Mouse (Mus musculus) heart, embryonic 14.5 days (tissue): Measurements from ENCODE around the gene Large2. TPM values are rescaled to one million over a fixed set of nuclear protein-coding genes. Genes with fewer than 3 reads are reported as not detected.

Source experiments
- ATAC-seq: fragments of 200-750 bp; cut with Nextera tagmentation; 2 replicates; pipeline ENCODE4 v1.8.0; 2017; ENCODE audit warnings: low read depth, moderate TSS enrichment; ENCODE audit not compliant: insufficient number of reproducible peaks, insufficient read depth, low FRiP score
- H3K27ac ChIP-seq, 2 experiments: fragments of 200-500 bp in 1 of 2; fragments of 300-500 bp in 1 of 2; sonication (generic) in 1 of 2; replicated peaks in 1 of 2; 2 replicates each; pipeline ENCODE4 v1.5.1; 2012 to 2014; ENCODE audit warnings: low read depth in 2 of 2, low read length in 2 of 2, control low read depth in 1 of 2, mild to moderate bottlenecking in 1 of 2, mixed read lengths in 1 of 2; ENCODE audit not compliant: control insufficient read depth in 1 of 2, insufficient read depth in 1 of 2
- H3K27me3 ChIP-seq: fragments of 300-500 bp; sonication (generic); 2 replicates; pipeline ENCODE4 v1.6.1; 2014; ENCODE audit warnings: mild to moderate bottlenecking, low read length, control low read depth; ENCODE audit not compliant: control insufficient read depth, insufficient read depth
- H3K36me3 ChIP-seq: fragments of 300-500 bp; sonication (generic); 2 replicates; pipeline ENCODE4 v1.6.1; 2014; ENCODE audit warnings: mild to moderate bottlenecking, control low read depth, low read length, mixed read lengths; ENCODE audit not compliant: control insufficient read depth, insufficient read depth
- H3K4me1 ChIP-seq, 2 experiments: fragments of 200-500 bp in 1 of 2; fragments of 300-500 bp in 1 of 2; sonication (generic) in 1 of 2; 2 replicates each; pipeline ENCODE4 v1.6.1; 2012 to 2014; ENCODE audit warnings: low read length in 2 of 2, control low read depth in 1 of 2, mixed read lengths in 1 of 2; ENCODE audit not compliant: control insufficient read depth in 2 of 2, insufficient read depth in 2 of 2
- H3K4me2 ChIP-seq: fragments of 300-500 bp; sonication (generic); 2 replicates; pipeline ENCODE4 v1.6.1; 2014; ENCODE audit warnings: mild to moderate bottlenecking, low read length
- H3K4me3 ChIP-seq, 2 experiments: fragments of 200-500 bp in 1 of 2; fragments of 300-500 bp in 1 of 2; sonication (generic) in 1 of 2; 2 replicates each; pipeline ENCODE4 v1.5.1; 2012 to 2014; ENCODE audit warnings: low read length in 2 of 2, mild to moderate bottlenecking in 2 of 2, control low read depth in 1 of 2, low read depth in 1 of 2, moderate library complexity in 1 of 2; ENCODE audit not compliant: control insufficient read depth in 1 of 2, insufficient read depth in 1 of 2
- H3K9ac ChIP-seq: fragments of 300-500 bp; sonication (generic); 2 replicates; pipeline ENCODE4 v1.6.1; 2014; ENCODE audit warnings: mild to moderate bottlenecking, low read length
- H3K9me3 ChIP-seq: fragments of 300-500 bp; sonication (generic); 2 replicates; pipeline ENCODE4 v1.6.1; 2016; ENCODE audit warnings: low read length, control low read depth; ENCODE audit not compliant: control insufficient read depth
- WGBS: fragments of 180-500 bp; shearing (Covaris S2); extraction: QIAGEN DNeasy Blood & Tissue Kit; methylation state at CpG from one replicate; pipeline ENCODE4 v1.1.7; 2014; 5-methylcytosine and 5-hydroxymethylcytosine counted together
- polyA plus RNA-seq: library from polyadenylated mRNA; unstranded; fragments of >200 nt; fragmentation: Nextera tagmentation; extraction: Ambion mirVana; gene quantifications from 2 replicates; pipeline ENCODE4 v1.2.1, GENCODE M21; 2014

The Large2 gene
- polyA plus RNA-seq, 1 experiment from 2014 or later, result 1.2 TPM

DNA sequence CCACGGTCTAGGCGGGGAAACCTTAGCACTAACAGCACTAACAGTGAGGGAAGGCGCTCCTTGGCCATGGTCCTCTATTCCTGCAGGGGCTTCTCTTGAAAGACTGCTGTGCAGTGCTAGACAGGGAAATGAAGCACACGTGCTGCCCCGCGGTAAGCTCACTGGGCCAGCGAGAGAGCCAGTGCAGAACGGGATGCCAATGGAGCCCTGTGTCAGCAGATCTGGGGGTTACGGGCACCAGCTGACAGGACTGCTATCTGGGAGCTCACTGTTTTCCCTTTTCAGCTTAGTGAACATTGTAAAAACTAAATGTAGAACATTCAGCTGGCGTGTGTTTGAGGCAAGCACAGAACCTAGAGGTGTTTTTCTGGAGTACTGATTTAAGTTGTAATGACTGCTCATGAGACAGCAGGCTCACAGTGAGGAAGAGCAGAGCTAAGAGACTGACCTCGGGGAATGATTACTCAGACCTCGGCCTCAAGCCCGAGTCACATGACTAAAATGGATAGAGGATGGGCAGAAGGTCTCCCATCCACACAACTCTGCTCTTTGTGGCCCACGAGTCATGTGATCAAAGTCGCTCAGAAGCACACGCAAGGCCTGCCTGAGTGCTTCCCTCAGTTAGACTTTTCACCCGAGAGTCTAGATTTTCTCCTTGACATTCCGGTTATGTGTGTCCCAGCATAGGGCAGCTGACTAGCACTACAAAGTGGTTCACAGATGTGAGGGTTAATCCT lies 33.8 kb upstream of the Large2 start:
- Histone ChIP-seq H3K4me2 (no peak overlapping the region), H3K36me3 (peaks cover 89% of the 10 kb centered on the region), H3K9ac (no peak overlapping the region), H3K9me3 (no peaks in the 10 kb centered on the region), H3K4me3 (no peak overlapping the region), H3K4me1 (no peaks in the 10 kb centered on the region), H3K27ac (no peak overlapping the region), H3K27me3 (no peaks in the 10 kb centered on the region)
- no peak for ATAC-seq
- WGBS, result 87% methylated on average over 18 of the region's 18 CpGs

DNA sequence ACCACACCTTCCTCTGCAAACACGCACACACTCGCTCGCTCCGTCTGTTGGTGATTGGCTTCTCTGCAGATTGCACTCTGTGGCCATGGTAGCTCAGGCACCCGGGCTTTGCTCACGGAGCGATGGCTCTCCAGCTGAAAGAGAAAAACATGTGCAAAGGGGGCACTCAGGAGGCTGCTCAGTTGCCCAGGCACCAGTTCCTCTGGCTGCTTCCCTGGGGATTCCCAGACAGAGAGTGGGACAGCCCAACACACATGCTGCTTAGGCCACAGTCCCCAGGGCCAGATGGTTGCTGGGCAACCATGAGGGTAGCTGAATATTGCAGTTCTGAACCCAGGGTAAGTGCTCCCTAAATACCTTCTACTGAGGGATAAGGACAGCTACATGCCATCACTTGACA lies 31.0 kb upstream of the Large2 start:
- H3K4me3 ChIP-seq, result no peak overlapping the region
- no peak overlapping the region for H3K27ac ChIP-seq
- peaks cover 2% of the 10 kb centered on the region in 2 experiments; a peak in 1 of 4 replicates for H3K4me1 ChIP-seq
- H3K9ac ChIP-seq, result no peak overlapping the region
- ATAC-seq, result no peak
- WGBS, result 92% methylated on average over 7 of the region's 7 CpGs
- H3K27me3 ChIP-seq, result peaks cover 3% of the 10 kb centered on the region; the same call in 1 of the 2 replicates
- no peak overlapping the region for H3K4me2 ChIP-seq
- H3K9me3 ChIP-seq, result no peaks in the 10 kb centered on the region
- H3K36me3 ChIP-seq, result peaks cover 61% of the 10 kb centered on the region

DNA sequence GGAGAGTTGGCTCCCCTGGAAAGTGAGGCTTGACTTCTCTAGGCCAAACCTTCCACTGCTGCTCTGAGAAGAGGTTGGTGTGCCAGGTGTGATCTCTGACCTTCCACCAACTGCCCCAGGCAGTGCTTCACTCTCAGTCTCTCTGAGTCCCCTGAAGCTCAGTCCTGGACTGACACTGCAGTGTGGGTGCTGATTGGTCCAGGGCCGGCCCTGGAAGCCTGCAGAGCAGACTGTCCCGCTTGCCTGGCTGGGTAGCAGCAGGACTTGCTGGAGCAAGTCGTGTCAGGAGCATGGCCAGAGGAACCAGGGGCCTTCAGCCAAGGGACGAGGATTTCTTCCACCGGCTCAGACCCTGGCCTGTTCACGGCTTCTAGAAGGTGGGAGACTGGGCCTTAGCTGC lies 30.1 kb upstream of the Large2 start:
- Histone ChIP-seq H3K36me3 (peaks cover 52% of the 10 kb centered on the region), H3K27ac (no peak overlapping the region), H3K4me3 (no peak overlapping the region), H3K4me1 (peaks cover 3% of the 10 kb centered on the region in 2 experiments; a peak in 1 of 4 replicates), H3K27me3 (peaks cover 8% of the 10 kb centered on the region; the same call in 1 of the 2 replicates), H3K9me3 (no peaks in the 10 kb centered on the region), H3K9ac (no peak overlapping the region), H3K4me2 (no peak overlapping the region)
- no peak for ATAC-seq
- WGBS, result 80% methylated on average over 6 of the region's 6 CpGs

DNA sequence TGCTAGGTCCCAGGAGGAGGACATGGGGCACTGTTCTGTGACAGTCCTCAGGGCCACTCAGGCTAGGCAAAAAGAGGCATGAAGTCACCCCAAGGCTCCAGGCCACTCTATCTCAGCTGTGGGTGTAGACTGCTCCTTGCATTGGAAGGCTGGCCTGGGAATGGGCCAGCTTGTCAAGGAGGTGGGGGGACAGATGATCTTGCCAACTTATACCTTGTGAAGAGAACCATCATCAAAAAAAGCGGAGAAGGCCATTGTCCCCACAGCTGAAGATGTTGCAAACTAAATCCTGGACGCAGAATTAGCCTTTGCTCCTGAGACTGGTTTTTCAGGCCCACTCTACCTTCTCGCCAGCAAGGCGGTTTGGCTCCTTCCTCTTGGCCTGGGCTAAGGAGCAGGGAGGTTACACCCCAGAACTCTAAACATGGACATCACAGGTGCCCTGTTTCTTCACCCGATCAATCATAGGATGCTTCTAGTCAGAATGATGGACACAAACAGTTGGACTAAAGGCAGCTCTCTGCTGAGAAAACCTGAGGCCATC lies 29.2 kb upstream of the Large2 start:
- Histone ChIP-seq H3K4me1 (peaks cover 3% of the 10 kb centered on the region in 2 experiments; a peak in 1 of 4 replicates), H3K27ac (no peak overlapping the region), H3K4me2 (no peak overlapping the region), H3K9ac (no peak overlapping the region), H3K36me3 (peaks cover 43% of the 10 kb centered on the region), H3K4me3 (no peak overlapping the region), H3K9me3 (no peaks in the 10 kb centered on the region), H3K27me3 (peaks cover 8% of the 10 kb centered on the region; the same call in 1 of the 2 replicates)
- 89% methylated on average over 5 of the region's 5 CpGs for WGBS
- no peak for ATAC-seq

DNA sequence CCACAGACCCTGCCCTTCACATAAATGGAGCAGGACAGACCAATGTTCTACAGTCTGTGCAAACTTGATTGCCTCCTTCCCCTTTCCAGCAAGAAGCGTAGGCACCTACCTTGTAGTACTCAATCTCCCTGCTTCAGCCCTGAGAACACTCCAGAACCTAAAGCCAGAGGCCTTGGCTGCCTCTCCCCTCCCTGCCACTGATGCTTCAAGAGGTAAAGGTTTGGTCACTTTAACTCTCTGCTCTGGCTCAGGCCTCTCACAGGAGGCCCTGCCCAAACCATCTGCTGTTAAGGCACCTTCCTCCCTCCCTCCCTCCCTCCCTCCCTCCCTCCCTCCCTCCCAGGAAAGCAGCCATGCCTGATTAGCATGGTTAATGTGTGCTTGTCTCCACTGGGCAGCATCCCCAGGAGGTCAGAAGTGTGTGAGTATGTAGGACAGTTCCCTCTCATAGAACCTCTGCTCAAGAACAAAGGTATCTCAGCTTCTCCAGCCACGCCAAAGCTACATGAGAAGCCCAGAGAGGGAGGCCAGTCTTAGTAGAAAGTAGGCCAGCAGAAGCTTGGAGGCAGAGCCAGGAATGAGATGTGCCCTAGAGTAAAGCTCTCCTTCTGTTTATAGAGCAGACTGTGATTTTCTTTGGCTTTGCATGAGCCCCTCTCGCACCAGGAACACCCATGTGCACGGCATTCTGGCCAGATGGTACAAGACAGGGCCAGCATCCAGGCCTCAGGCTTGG lies 28.1 kb upstream of the Large2 start:
- WGBS, result 76% methylated on average over 4 of the region's 4 CpGs
- no peak for ATAC-seq
- Histone ChIP-seq H3K4me3 (no peak overlapping the region), H3K4me2 (no peak overlapping the region), H3K27me3 (peaks cover 8% of the 10 kb centered on the region; the same call in 1 of the 2 replicates), H3K9me3 (no peaks in the 10 kb centered on the region), H3K4me1 (peaks cover 3% of the 10 kb centered on the region in 2 experiments; a peak in 1 of 4 replicates), H3K9ac (no peak overlapping the region), H3K27ac (no peak overlapping the region), H3K36me3 (peaks cover 32% of the 10 kb centered on the region)

DNA sequence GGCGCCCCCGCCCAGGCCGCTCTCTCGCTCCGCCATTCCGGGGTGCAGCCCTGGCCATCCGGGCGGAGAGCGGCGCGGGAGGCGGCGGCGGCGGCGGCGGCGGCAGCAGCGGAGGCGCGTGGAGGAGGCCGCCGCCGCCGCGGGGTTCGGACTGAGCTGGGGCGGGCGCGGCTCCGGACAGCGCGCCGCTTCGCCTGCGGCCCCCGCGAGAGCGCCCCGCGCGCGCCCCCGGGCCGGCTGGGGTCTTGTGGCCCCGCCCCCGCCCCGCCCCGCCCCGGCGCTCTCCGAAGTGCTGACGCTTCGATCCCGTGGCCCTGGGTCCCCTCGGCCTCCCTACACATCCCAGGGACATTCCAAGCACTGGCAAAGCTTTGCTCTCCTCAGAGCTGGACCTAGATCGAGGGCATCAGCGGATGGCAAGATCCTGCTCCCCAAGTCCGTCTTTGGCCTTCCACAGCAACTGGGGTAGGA lies 26.5 kb upstream of the Large2 start, which contains the start of gene Mapk8ip1:
Mapk8ip1 (minus strand) TSS at position 173 of the 471 bp plus-strand sequence.
- Histone ChIP-seq H3K9me3 (no peaks in the 10 kb centered on the region), H3K4me1 (peaks cover 3% of the 10 kb centered on the region in 2 experiments; a peak in 1 of 4 replicates), H3K4me3 (peak within 1 kb of the TSS; percentile 50 to 63), H3K27ac (no peak within 1 kb of the TSS), H3K4me2 (peak within 1 kb of the TSS; percentile 92), H3K36me3 (peaks cover 16% of the 10 kb centered on the region), H3K27me3 (peaks cover 8% of the 10 kb centered on the region; the same call in 1 of the 2 replicates), H3K9ac (peak within 1 kb of the TSS; percentile 64)
- 0 out of 2 replicates have a peak, but pooled peaks have one; percentile 41 for ATAC-seq
- WGBS, result 2% methylated on average over 24 of the region's 59 CpGs

DNA sequence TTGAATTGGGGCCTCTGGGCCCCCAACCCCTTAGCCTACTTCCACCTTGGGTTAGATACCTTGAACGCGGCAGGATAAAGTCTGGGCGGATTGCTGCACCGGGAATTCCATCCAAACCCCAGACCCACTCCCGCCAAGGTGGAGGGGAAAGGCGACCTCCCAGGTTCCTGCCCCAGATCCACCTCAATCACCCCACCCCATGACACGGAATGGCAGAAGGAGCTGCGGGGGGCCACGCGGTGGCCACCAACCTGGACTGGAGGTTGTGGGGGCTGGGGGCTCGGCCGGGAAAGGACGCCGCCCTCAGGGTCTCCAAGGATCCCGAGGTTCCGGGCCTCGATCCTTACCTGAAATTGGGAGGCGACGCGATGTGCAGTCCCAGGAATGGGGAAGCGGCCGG lies 26.0 kb upstream of the Large2 start:
- Histone ChIP-seq H3K27me3 (peaks cover 8% of the 10 kb centered on the region), H3K4me3 (peak overlapping the region; percentile 50 to 63), H3K27ac (no peak overlapping the region), H3K9ac (peak overlapping the region; percentile 64), H3K36me3 (peaks cover 12% of the 10 kb centered on the region), H3K4me1 (peaks cover 3% of the 10 kb centered on the region in 2 experiments; a peak in 1 of 4 replicates), H3K9me3 (no peaks in the 10 kb centered on the region), H3K4me2 (peak overlapping the region; percentile 92)
- WGBS, result 5% methylated on average over 19 of the region's 22 CpGs
- ATAC-seq, result no peak
